Mouse (Mus musculus): ENCODE data around the gene Pola2. TPM values are rescaled to one million over a fixed set of nuclear protein-coding genes. Genes with fewer than 3 reads are reported as not detected.

The Pola2 gene
- 57.4 and 59.6 TPM in 2 replicates for polyA plus RNA-seq (2016; fragmentation: Nextera tagmentation; extraction: Ambion mirVana)

GRCm38 (mm10) chr19:5963883-5964562 is at the start of gene Pola2:
Gene Pola2, minus strand, starts transcription at chr19:5964202.
- peaks cover 7% of the 10 kb centered on the region; the same call in 1 of the 2 replicates for H3K36me3 ChIP-seq
- H3K4me2 ChIP-seq (replicated peaks): peak within 1 kb of the TSS; percentile 92
- WGBS: under 1% methylated on average over 50 of the region's 50 CpGs
- H3K4me1 ChIP-seq: peaks cover 25% of the 10 kb centered on the region
- H3K4me3 ChIP-seq: peak within 1 kb of the TSS; percentile 67
- H3K9me3 ChIP-seq: no peaks in the 10 kb centered on the region
- no peaks in the 10 kb centered on the region for H3K27me3 ChIP-seq
- ATAC-seq (ENCODE audit: low FRiP score, low read depth): peak; percentile 74
- peak within 1 kb of the TSS; percentile 21; the same call in 1 of the 2 replicates for H3K27ac ChIP-seq (replicated peaks)
- H3K9ac ChIP-seq (replicated peaks): peak within 1 kb of the TSS; percentile 72

DNA sequence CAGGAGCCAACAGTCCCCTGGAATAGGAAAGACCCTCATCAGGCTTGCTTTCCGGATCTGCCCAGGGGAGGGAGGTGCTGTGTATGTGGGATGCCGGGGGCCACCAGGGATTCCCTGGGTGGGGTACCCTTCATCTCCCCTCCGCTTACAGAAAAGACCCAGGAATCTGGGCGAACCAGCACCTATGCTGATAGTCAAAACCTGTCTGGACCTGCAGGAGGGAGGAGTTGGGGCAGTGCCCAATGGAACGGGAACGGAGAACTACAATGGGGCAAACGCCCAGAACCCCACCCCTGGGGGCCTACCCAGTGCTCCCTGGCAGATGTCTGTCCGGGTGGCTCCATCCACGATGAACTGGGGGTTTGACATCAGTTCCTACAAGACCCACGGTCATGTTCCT is 49.7 kb upstream of the Pola2 start:
- no peak for ATAC-seq (ENCODE audit: low FRiP score, low read depth)
- Histone ChIP-seq H3K27ac (replicated peaks) (no peak overlapping the region), H3K9ac (replicated peaks) (no peak overlapping the region), H3K36me3 (no peaks in the 10 kb centered on the region), H3K4me1 (peaks cover 9% of the 10 kb centered on the region), H3K27me3 (peaks cover 52% of the 10 kb centered on the region), H3K4me3 (no peak overlapping the region), H3K9me3 (no peaks in the 10 kb centered on the region), H3K4me2 (replicated peaks) (no peak overlapping the region)
- 87% methylated on average over 10 of the region's 10 CpGs for WGBS

- H3K27me3 ChIP-seq: peaks cover 13% of the 10 kb centered on the region
- H3K4me1 ChIP-seq: no peaks in the 10 kb centered on the region
- no peak for ATAC-seq (ENCODE audit: low FRiP score, low read depth)
- H3K4me3 ChIP-seq: no peak overlapping the region
- H3K36me3 ChIP-seq: no peaks in the 10 kb centered on the region
- H3K9me3 ChIP-seq: no peaks in the 10 kb centered on the region
- H3K9ac ChIP-seq (replicated peaks): no peak overlapping the region
- H3K27ac ChIP-seq (replicated peaks): no peak overlapping the region
- H3K4me2 ChIP-seq (replicated peaks): no peak overlapping the region
- 74% methylated on average over 8 of the region's 8 CpGs for WGBS
These were observed 45.1 kb upstream of the Pola2 start for GRCm38 (mm10) chr19:6009137-6009536.

- Histone ChIP-seq H3K9me3 (no peaks in the 10 kb centered on the region), H3K4me3 (no peak overlapping the region), H3K27ac (replicated peaks) (no peak overlapping the region), H3K4me1 (no peaks in the 10 kb centered on the region), H3K27me3 (no peaks in the 10 kb centered on the region), H3K4me2 (replicated peaks) (no peak overlapping the region), H3K36me3 (no peaks in the 10 kb centered on the region), H3K9ac (replicated peaks) (no peak overlapping the region)
- ATAC-seq (ENCODE audit: low FRiP score, low read depth): no peak
- 90% methylated on average over 13 of the region's 13 CpGs for WGBS
These were observed 43.0 kb upstream of the Pola2 start for GRCm38 (mm10) chr19:6007013-6007412.

- no peak for ATAC-seq (ENCODE audit: low FRiP score, low read depth)
These were observed 41.5 kb upstream of the Pola2 start for GRCm38 (mm10) chr19:6005541-6005940.

GRCm38 (mm10) chr19:5999969-6000368 is 36.0 kb upstream of the Pola2 start:
- Histone ChIP-seq H3K36me3 (no peaks in the 10 kb centered on the region), H3K9me3 (no peaks in the 10 kb centered on the region), H3K4me2 (replicated peaks) (no peak overlapping the region), H3K9ac (replicated peaks) (no peak overlapping the region), H3K4me3 (no peak overlapping the region), H3K27me3 (no peaks in the 10 kb centered on the region), H3K27ac (replicated peaks) (no peak overlapping the region), H3K4me1 (no peaks in the 10 kb centered on the region)
- WGBS: 77% methylated on average over 5 of the region's 5 CpGs
- no peak for ATAC-seq (ENCODE audit: low FRiP score, low read depth)

More at GRCm38 (mm10) chr19:6005541-6005940, 41.5 kb upstream of the Pola2 start:
- Histone ChIP-seq H3K27ac (replicated peaks) (no peak overlapping the region), H3K4me2 (replicated peaks) (no peak overlapping the region), H3K27me3 (no peaks in the 10 kb centered on the region), H3K9ac (replicated peaks) (no peak overlapping the region), H3K9me3 (no peaks in the 10 kb centered on the region), H3K4me1 (no peaks in the 10 kb centered on the region), H3K4me3 (no peak overlapping the region), H3K36me3 (no peaks in the 10 kb centered on the region)
- WGBS: 58% methylated on average over 11 of the region's 11 CpGs

GRCm38 (mm10) chr19:5998180-5998579 is 34.2 kb upstream of the Pola2 start:
- WGBS: 81% methylated on average over 3 of the region's 3 CpGs
- no peak overlapping the region for H3K4me2 ChIP-seq (replicated peaks)
- H3K27ac ChIP-seq (replicated peaks): no peak overlapping the region
- H3K36me3 ChIP-seq: no peaks in the 10 kb centered on the region
- H3K9me3 ChIP-seq: no peaks in the 10 kb centered on the region
- H3K4me1 ChIP-seq: no peaks in the 10 kb centered on the region
- ATAC-seq (ENCODE audit: low FRiP score, low read depth): no peak
- H3K9ac ChIP-seq (replicated peaks): no peak overlapping the region
- H3K27me3 ChIP-seq: no peaks in the 10 kb centered on the region
- H3K4me3 ChIP-seq: no peak overlapping the region

GRCm38 (mm10) chr19:5994711-5995110 is 30.7 kb upstream of the Pola2 start:
- Histone ChIP-seq H3K4me3 (no peak overlapping the region), H3K9me3 (no peaks in the 10 kb centered on the region), H3K36me3 (no peaks in the 10 kb centered on the region), H3K4me1 (no peaks in the 10 kb centered on the region), H3K27ac (replicated peaks) (no peak overlapping the region), H3K4me2 (replicated peaks) (no peak overlapping the region), H3K9ac (replicated peaks) (no peak overlapping the region), H3K27me3 (no peaks in the 10 kb centered on the region)
- no peak for ATAC-seq (ENCODE audit: low FRiP score, low read depth)
- WGBS: 86% methylated on average over 14 of the region's 14 CpGs

DNA sequence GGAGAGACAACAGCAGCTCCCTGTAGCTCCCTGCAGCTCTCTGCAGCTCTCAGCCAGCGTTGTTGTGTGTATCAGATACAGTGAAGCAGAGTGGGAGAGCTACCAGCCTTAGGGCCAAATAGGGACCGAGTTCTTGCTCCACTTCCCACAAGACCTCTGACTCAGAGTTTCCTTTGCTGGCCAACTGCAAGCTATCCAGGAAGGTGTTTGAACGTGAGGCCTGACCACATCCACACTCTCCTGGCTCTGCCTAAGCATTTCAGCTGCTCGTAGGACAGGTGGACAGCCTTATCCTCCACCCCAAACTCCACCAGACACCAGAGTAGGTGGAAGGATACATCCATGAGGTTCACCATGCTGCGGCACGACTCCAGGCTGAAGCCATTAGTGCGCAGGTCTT is 28.0 kb upstream of the Pola2 start:
- no peak for ATAC-seq (ENCODE audit: low FRiP score, low read depth)
- no peaks in the 10 kb centered on the region for H3K27me3 ChIP-seq
- H3K4me2 ChIP-seq (replicated peaks): no peak overlapping the region
- H3K4me1 ChIP-seq: peaks cover 12% of the 10 kb centered on the region
- H3K36me3 ChIP-seq: no peaks in the 10 kb centered on the region
- no peak overlapping the region for H3K27ac ChIP-seq (replicated peaks)
- H3K9ac ChIP-seq (replicated peaks): no peak overlapping the region
- no peaks in the 10 kb centered on the region for H3K9me3 ChIP-seq
- H3K4me3 ChIP-seq: no peak overlapping the region
- 82% methylated on average over 7 of the region's 7 CpGs for WGBS

DNA sequence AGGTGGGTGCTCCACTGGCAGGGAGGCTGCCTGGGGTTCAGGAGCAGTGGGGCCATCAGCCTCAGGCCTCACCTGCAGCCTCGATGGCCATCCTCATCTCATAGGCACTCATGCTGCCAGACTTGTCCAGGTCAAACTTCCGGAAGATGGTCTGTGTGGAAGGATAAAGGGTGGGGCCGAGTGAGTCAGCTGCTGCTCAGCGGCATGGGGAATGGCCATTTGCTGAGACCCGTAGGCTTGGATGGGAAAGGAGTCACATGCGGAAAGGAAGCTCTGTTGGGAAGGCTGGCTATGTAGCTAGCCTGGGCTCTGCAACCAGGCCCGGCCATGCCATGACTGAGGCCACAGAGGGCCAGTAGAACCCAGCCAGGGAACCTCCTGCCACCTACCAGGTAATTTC is 27.5 kb upstream of the Pola2 start:
- 86% methylated on average over 7 of the region's 7 CpGs for WGBS
- Histone ChIP-seq H3K27ac (replicated peaks) (no peak overlapping the region), H3K4me2 (replicated peaks) (no peak overlapping the region), H3K4me1 (peaks cover 12% of the 10 kb centered on the region), H3K9ac (replicated peaks) (no peak overlapping the region), H3K27me3 (no peaks in the 10 kb centered on the region), H3K36me3 (no peaks in the 10 kb centered on the region), H3K9me3 (no peaks in the 10 kb centered on the region), H3K4me3 (no peak overlapping the region)
- no peak for ATAC-seq (ENCODE audit: low FRiP score, low read depth)

DNA sequence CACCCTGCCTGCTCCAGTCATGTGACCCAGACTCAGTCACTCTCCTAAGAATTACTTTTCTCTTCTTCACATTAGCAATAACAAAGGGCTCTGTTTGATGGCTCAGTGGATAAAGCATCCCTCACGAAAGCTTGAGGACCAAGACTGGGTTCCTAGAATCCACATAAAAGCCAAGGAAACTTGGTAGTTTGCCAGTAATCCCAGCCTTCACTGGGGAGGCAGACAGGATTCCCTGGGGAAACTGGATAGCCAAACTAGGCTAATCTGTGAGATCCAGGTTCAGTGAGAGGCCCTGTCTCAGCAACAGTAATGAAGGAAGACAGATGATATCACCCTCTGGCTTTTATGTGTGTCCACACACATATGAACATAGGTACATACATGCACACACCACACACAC is 26.9 kb upstream of the Pola2 start:
- H3K36me3 ChIP-seq: no peaks in the 10 kb centered on the region
- H3K9me3 ChIP-seq: no peaks in the 10 kb centered on the region
- peaks cover 12% of the 10 kb centered on the region for H3K4me1 ChIP-seq
- no peak overlapping the region for H3K27ac ChIP-seq (replicated peaks)
- H3K27me3 ChIP-seq: no peaks in the 10 kb centered on the region
- 47% methylated on average over 1 of the region's 1 CpGs for WGBS
- no peak overlapping the region for H3K9ac ChIP-seq (replicated peaks)
- no peak for ATAC-seq (ENCODE audit: low FRiP score, low read depth)
- H3K4me2 ChIP-seq (replicated peaks): no peak overlapping the region
- H3K4me3 ChIP-seq: no peak overlapping the region

- no peaks in the 10 kb centered on the region for H3K36me3 ChIP-seq
- no peak overlapping the region for H3K4me2 ChIP-seq (replicated peaks)
- no peak overlapping the region for H3K4me3 ChIP-seq
- no peak overlapping the region for H3K27ac ChIP-seq (replicated peaks)
- peaks cover 12% of the 10 kb centered on the region for H3K4me1 ChIP-seq
- H3K9me3 ChIP-seq: no peaks in the 10 kb centered on the region
- no peak overlapping the region for H3K9ac ChIP-seq (replicated peaks)
- no peak for ATAC-seq (ENCODE audit: low FRiP score, low read depth)
- H3K27me3 ChIP-seq: no peaks in the 10 kb centered on the region
- 97% methylated on average over 12 of the region's 12 CpGs for WGBS
These were observed 26.0 kb upstream of the Pola2 start for GRCm38 (mm10) chr19:5990033-5990432.

DNA sequence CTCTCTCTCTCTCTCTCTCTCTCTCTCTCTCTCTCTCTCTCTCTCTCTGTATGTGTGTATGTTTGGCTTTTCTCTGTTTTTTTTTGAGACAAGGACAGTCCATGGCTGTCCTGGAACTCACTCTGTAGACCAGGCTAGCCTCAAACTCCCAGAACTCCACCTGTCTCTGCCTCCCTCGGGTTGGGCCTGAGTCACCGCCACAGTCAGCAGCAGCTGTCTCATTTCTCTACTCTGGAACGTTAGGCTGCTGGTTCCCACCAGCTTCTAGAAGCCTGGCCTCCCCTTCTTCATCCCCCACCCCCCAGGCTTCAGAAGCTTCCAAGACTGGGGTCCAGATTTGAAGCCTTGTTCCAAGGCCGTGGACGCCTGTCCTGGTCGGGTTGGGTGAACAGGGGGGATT is 25.6 kb upstream of the Pola2 start:
- H3K4me3 ChIP-seq: no peak overlapping the region
- H3K9ac ChIP-seq (replicated peaks): no peak overlapping the region
- H3K27ac ChIP-seq (replicated peaks): 0 out of 2 replicates have a peak overlapping the region, but pooled peaks have one; percentile 31
- no peaks in the 10 kb centered on the region for H3K9me3 ChIP-seq
- H3K4me2 ChIP-seq (replicated peaks): peak overlapping the region; percentile 41; the same call in 1 of the 2 replicates
- no peaks in the 10 kb centered on the region for H3K27me3 ChIP-seq
- H3K4me1 ChIP-seq: peaks cover 12% of the 10 kb centered on the region
- 71% methylated on average over 6 of the region's 6 CpGs for whole genome bisulfite sequencing
- no peaks in the 10 kb centered on the region for H3K36me3 ChIP-seq
- ATAC-seq (ENCODE audit: low FRiP score, low read depth): no peak
